Mouse (Mus musculus) heart, embryonic 16.5 days (tissue): ENCODE results near the gene Syne2. TPM values are rescaled to one million over a fixed set of nuclear protein-coding genes. Genes with fewer than 3 reads are reported as not detected.
"Not testable (repeated sequence)": the region's sequence is repeated elsewhere in the genome, so short reads cannot be mapped to it uniquely, and the experiment has no call there.

Source experiments
- ATAC-seq: fragments of 200-750 bp; cut with Nextera tagmentation; replicated peaks from 2 replicates; pipeline ENCODE4 v1.8.0; 2017; ENCODE audit warnings: moderate number of reproducible peaks; ENCODE audit not compliant: insufficient read depth, low FRiP score; ENCODE audit errors: extremely low read depth
- H3K27ac ChIP-seq: fragments of 300-500 bp; sonication (generic); 2 replicates; pipeline ENCODE4 v1.5.1; 2014; ENCODE audit warnings: mild to moderate bottlenecking, low read length, control low read depth, moderate library complexity
- H3K27me3 ChIP-seq: fragments of 300-500 bp; sonication (generic); 2 replicates; pipeline ENCODE4 v1.6.1; 2014; ENCODE audit warnings: low read length, mixed read lengths; ENCODE audit not compliant: control insufficient read depth, insufficient read depth
- H3K36me3 ChIP-seq: fragments of 300-500 bp; sonication (generic); 2 replicates; pipeline ENCODE4 v1.6.1; 2014; ENCODE audit not compliant: control insufficient read depth, insufficient read depth
- H3K4me1 ChIP-seq: fragments of 300-500 bp; sonication (generic); 2 replicates; pipeline ENCODE4 v1.6.1; 2014; ENCODE audit warnings: low read length, mixed read lengths; ENCODE audit not compliant: control insufficient read depth, insufficient read depth
- H3K4me2 ChIP-seq: fragments of 300-500 bp; sonication (generic); 2 replicates; pipeline ENCODE4 v1.6.1; 2014; ENCODE audit warnings: low read depth, mild to moderate bottlenecking, control low read depth, low read length
- H3K4me3 ChIP-seq: fragments of 300-500 bp; sonication (generic); 2 replicates; pipeline ENCODE4 v1.5.1; 2014; ENCODE audit warnings: mild to moderate bottlenecking, control low read depth, low read length
- H3K9ac ChIP-seq: fragments of 300-500 bp; sonication (generic); 2 replicates; pipeline ENCODE4 v1.6.1; 2014; ENCODE audit warnings: low read length, control low read depth
- H3K9me3 ChIP-seq: fragments of 300-500 bp; sonication (generic); replicated peaks from 2 replicates; pipeline ENCODE4 v1.6.1; 2016; ENCODE audit warnings: low read length; ENCODE audit not compliant: control insufficient read depth
- WGBS: fragments of 180-500 bp; shearing (Covaris S2); extraction: QIAGEN DNeasy Blood & Tissue Kit; methylation state at CpG from one replicate; pipeline ENCODE4 v1.1.7; 2014; 5-methylcytosine and 5-hydroxymethylcytosine counted together
- polyA plus RNA-seq: library from polyadenylated mRNA; unstranded; fragments of >200 nt; fragmentation: Nextera tagmentation; extraction: Ambion mirVana; gene quantifications from 2 replicates; pipeline ENCODE4 v1.2.1, GENCODE M21; 2015

Syne2 gene
- polyA plus RNA-seq, 1 experiment from 2014 or later = 38.4 TPM

GRCm38 (mm10) chr12:76123223-76123622 lies 305.3 kb downstream of the Syne2 start:
- WGBS = 79% methylated on average over 6 of the region's 6 CpGs
- no peak for ATAC-seq
- Histone ChIP-seq H3K27me3 (no peaks in the 10 kb centered on the region), H3K27ac (no peak overlapping the region), H3K36me3 (no peaks in the 10 kb centered on the region), H3K4me1 (no peaks in the 10 kb centered on the region), H3K4me3 (no peak overlapping the region), H3K9me3 (no peaks in the 10 kb centered on the region), H3K4me2 (no peak overlapping the region), H3K9ac (no peak overlapping the region)

- no peaks in the 10 kb centered on the region for H3K36me3 ChIP-seq
- no peaks in the 10 kb centered on the region for H3K9me3 ChIP-seq
- H3K27ac ChIP-seq = no peak overlapping the region
- 47% methylated on average over 3 of the region's 3 CpGs for WGBS
- no peak for ATAC-seq
- no peak overlapping the region for H3K4me3 ChIP-seq
- H3K4me2 ChIP-seq = no peak overlapping the region
- H3K9ac ChIP-seq = no peak overlapping the region
- H3K27me3 ChIP-seq = no peaks in the 10 kb centered on the region
- H3K4me1 ChIP-seq = no peaks in the 10 kb centered on the region
Measured at GRCm38 (mm10) chr12:76128306-76128705, 310.4 kb downstream of the Syne2 start.

- H3K9ac ChIP-seq = no peak overlapping the region
- H3K4me3 ChIP-seq = no peak overlapping the region
- 75% methylated on average over 10 of the region's 10 CpGs for WGBS
- ATAC-seq = no peak
- H3K4me1 ChIP-seq = no peaks in the 10 kb centered on the region
- H3K27me3 ChIP-seq = no peaks in the 10 kb centered on the region
- H3K36me3 ChIP-seq = no peaks in the 10 kb centered on the region
- H3K27ac ChIP-seq = no peak overlapping the region
- H3K4me2 ChIP-seq = no peak overlapping the region
- no peaks in the 10 kb centered on the region for H3K9me3 ChIP-seq
Measured at GRCm38 (mm10) chr12:76128831-76129230, 310.9 kb downstream of the Syne2 start.

- Histone ChIP-seq H3K4me1 (no peaks in the 10 kb centered on the region), H3K4me3 (no peak overlapping the region), H3K27ac (no peak overlapping the region), H3K9me3 (no peaks in the 10 kb centered on the region), H3K27me3 (no peaks in the 10 kb centered on the region), H3K9ac (no peak overlapping the region), H3K4me2 (no peak overlapping the region), H3K36me3 (no peaks in the 10 kb centered on the region)
- no peak for ATAC-seq
- 27% methylated on average over 4 of the region's 4 CpGs for WGBS
Measured at GRCm38 (mm10) chr12:76130281-76130680, 312.3 kb downstream of the Syne2 start.

- Histone ChIP-seq H3K4me2 (no peak overlapping the region), H3K4me3 (no peak overlapping the region), H3K36me3 (no peaks in the 10 kb centered on the region), H3K27me3 (no peaks in the 10 kb centered on the region), H3K9ac (no peak overlapping the region), H3K27ac (no peak overlapping the region), H3K4me1 (no peaks in the 10 kb centered on the region), H3K9me3 (no peaks in the 10 kb centered on the region)
- no peak for ATAC-seq
- WGBS = 89% methylated on average over 6 of the region's 6 CpGs
Measured at GRCm38 (mm10) chr12:76130891-76131290, 313.0 kb downstream of the Syne2 start.

GRCm38 (mm10) chr12:76132591-76132990 lies 314.7 kb downstream of the Syne2 start:
- ATAC-seq = no peak
- no peak overlapping the region for H3K4me2 ChIP-seq
- H3K4me1 ChIP-seq = no peaks in the 10 kb centered on the region
- H3K27me3 ChIP-seq = no peaks in the 10 kb centered on the region
- 53% methylated on average over 4 of the region's 4 CpGs for WGBS
- no peak overlapping the region for H3K4me3 ChIP-seq
- no peak overlapping the region for H3K9ac ChIP-seq
- H3K27ac ChIP-seq = no peak overlapping the region
- H3K9me3 ChIP-seq = no peaks in the 10 kb centered on the region
- H3K36me3 ChIP-seq = no peaks in the 10 kb centered on the region

GRCm38 (mm10) chr12:76133081-76133480 lies 315.1 kb downstream of the Syne2 start:
- WGBS = 82% methylated on average over 9 of the region's 9 CpGs
- H3K4me1 ChIP-seq, H3K9ac ChIP-seq, ATAC-seq, H3K4me2 ChIP-seq, H3K9me3 ChIP-seq, H3K4me3 ChIP-seq, H3K27me3 ChIP-seq, H3K27ac ChIP-seq, H3K36me3 ChIP-seq: not testable (repeated sequence)

- 46% methylated on average over 6 of the region's 6 CpGs for WGBS
- no peak for ATAC-seq
- Histone ChIP-seq H3K27me3 (no peaks in the 10 kb centered on the region), H3K36me3 (no peaks in the 10 kb centered on the region), H3K27ac (no peak overlapping the region), H3K4me3 (no peak overlapping the region), H3K4me1 (no peaks in the 10 kb centered on the region), H3K4me2 (no peak overlapping the region), H3K9me3 (no peaks in the 10 kb centered on the region), H3K9ac (no peak overlapping the region)
Measured at GRCm38 (mm10) chr12:76136701-76137100, 318.8 kb downstream of the Syne2 start.

- Histone ChIP-seq H3K4me2 (peak overlapping the region; percentile 77), H3K4me3 (peak overlapping the region; percentile 48), H3K9ac (peak overlapping the region; percentile 50; the same call in 1 of the 2 replicates)
- H3K4me1 ChIP-seq, H3K36me3 ChIP-seq, H3K9me3 ChIP-seq, ATAC-seq, H3K27me3 ChIP-seq, H3K27ac ChIP-seq: not testable (repeated sequence)
- WGBS = 8% methylated on average over 30 of the region's 30 CpGs
Measured at GRCm38 (mm10) chr12:76152389-76152788, 334.5 kb downstream of the Syne2 start.
